Mouse (Mus musculus) neural tube, embryonic 10.5 days (tissue): ENCODE measurements around the gene Acp6.

Experiments used
- DNase-seq: peaks from one replicate; pipeline ENCODE4 v3.0.0-alpha.2; 2017; ENCODE audit warnings: low spot score; ENCODE audit errors: extremely low spot score

The Acp6 gene

DNA sequence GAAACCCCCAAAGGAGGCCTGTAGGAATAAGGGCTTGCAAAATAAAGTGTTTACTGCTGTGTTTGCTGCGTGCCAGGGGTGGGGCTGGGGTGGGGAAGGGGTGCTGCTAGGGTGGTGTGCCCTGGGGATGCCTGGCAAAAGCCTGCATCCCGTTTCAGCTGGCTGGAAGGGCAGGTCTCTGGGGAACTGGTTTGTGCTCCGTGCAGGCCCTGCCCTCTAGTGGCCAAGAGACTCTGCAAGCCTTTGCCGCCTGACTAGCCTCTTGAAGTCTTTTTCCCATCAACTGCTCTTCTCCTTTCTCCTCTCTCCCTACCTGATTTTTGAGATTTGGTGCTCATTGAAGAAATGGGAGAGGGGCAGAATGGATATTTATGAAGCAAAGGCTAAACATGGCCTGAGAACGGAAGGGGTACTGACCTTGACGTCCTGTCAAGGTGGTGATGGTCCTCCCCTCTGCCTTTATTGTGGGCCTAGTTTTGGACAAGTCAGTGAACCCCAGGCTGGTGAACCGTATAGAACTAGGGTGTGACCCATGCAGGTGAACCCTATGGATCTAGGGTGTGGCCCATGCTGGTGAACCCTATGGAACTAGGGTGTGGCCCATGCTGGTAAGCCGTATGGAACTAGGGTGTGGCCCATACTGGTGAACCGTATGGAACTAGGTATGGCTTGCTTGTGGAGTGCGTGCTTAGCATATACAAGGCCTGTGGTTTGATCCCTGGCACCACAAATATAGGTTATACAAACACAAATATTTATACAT, 26.7 kb downstream of the Acp6 start:
- DNase-seq = peak; percentile 68

DNA sequence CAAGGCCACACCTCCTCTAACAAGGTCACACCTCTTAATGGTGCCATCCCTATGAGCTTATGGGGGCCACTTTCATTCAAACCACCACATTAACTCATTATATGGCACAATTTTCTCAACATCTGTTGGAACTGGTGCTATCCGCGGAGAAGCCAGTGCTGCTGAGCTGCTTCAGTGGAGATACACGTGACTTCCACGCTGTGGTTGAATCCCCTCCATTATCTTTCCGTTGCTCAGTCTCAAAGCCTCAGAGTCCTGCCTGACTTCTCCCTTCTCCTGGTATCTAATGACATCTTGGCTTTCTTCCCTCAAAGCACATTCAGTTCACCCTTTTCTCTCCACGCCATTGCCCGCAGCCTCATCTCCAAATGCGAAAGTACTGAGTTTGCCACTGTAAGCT, 38.0 kb downstream of the Acp6 start:
- DNase-seq = no peak

DNA sequence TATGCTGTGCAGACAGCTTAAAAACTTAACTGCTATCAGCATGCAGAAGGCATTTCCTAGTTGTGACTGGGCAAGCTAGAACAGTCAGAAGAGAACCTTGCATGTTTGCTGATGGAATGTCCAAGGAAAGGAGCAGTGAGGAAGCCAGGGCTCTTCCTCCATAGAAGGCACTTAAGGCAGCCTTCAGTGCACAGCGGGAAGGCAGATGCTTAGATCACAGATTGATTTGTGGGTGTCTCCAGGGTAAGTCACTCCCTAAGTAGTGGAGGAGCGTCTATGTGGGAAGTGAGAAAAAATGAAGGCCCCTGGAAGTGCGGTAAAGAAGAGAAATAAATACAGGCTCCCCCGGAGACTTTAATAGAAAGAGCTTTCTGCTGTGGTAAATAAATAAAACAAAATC, 40.7 kb downstream of the Acp6 start:
- no peak for DNase-seq

DNA sequence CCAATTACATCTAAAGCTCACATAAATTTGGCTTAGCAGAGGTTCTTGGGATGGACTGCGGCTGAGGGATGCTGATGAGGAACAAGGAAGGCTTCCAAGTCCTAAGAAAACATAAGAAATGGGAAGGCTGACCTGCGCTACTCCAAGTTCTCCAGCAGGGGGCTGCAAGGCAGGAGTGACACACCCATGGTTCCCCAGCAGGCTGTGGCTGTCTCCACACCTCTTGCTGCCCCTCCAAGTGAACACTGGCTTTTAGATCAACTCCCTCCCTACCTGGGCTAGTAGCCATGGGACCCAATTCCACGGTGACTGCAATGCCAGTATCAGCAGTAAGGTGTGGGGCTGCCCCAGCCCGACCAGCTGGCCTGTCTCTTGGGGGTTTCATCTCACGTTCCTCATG, 43.4 kb downstream of the Acp6 start:
- DNase-seq = peak; percentile 72

DNA sequence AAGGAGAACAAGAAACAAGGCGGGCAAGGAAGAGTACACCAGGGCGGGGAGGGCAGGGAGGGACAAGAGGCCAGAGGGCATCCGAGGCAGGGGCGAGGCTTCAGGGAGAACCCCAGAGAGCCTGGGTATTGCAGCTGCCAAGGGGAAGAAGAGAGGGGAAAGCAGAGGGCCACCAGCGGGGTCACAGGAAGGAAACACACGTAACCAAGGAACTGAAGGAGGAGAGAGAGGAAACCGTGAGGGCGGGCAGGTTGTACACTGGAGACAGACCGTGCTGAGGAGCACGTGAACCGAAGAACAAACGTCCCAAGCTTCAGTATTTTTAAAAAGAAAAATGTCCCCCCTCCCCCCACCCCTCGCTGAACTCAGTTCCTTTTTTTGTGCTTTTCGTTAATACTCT, 45.3 kb downstream of the Acp6 start:
- no peak for DNase-seq

DNA sequence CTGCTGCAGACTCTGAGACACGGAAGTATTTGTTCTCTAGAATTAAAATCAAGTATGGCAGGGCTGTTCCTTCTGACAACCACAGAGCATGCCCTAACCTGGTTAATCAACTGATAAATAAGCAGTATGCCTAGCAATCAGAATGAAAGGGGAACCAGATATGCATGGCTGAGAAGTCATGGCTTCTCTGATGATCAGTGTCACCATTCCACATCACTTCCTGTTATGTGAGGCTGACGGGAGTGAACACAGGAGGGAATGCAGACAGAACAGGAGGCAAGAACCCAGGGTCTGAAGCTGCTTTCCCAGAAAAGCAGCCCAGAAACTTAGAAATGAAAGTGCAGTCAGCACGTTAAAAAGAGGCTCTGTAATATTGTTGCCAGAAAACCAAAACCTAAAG, 47.9 kb downstream of the Acp6 start:
- no peak for DNase-seq

DNA sequence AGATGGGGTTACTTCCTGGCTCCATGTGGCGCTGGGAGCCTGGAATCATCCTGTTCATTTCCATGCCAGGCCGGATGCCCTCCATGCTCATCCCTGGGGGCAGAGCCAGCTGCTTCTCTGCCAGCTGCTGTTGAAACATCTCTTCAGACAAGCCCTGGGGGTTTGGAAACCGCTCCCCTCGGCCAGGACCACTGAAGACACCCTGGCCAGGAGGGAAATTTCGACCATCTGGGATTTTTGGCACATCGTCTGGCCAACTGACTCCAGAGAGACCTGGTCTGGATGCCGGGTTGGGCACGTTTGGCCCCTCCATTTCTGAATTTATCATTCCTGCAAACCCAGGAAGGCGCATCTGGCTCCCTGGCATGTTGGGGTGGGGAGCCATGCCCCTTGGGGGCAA, 50.8 kb downstream of the Acp6 start:
- no peak for DNase-seq

DNA sequence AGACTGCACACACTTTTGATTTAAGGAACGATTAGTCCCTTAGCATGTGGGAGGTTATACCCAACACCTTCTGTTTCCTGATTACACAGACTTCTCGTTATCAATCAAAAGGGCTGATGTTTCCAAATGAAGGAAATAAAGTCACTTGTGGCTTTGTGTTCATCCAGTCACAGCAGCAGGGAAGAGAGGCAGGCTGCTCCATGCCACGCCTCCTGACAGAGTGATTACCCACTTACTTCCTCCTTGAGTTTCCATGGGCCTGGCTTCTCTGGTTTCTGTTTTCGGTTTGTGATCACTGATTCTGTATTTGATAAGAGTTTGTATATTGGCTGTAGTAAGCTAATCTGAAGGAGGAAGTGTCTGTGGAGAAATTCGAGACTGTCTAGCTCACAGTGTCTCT, 52.6 kb downstream of the Acp6 start:
- no peak for DNase-seq

DNA sequence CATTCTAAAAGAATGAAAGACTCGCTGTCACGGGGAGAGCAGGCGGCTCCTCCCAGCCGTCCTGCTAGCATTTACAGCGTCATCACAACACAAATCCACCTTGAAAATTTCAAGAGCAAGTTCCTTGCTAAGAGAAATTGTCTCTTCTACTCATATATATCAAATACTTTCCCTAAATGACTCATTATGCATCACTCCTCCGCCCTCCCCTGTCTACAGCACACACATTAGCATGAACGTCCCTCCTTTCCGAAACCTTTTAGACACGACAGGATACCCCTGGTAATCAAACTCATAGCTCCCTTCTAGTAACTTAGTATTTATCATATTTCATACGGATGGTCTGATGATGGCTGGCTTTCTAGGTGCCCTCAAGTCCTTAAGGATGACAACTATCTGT, 55.3 kb downstream of the Acp6 start:
- no peak for DNase-seq

DNA sequence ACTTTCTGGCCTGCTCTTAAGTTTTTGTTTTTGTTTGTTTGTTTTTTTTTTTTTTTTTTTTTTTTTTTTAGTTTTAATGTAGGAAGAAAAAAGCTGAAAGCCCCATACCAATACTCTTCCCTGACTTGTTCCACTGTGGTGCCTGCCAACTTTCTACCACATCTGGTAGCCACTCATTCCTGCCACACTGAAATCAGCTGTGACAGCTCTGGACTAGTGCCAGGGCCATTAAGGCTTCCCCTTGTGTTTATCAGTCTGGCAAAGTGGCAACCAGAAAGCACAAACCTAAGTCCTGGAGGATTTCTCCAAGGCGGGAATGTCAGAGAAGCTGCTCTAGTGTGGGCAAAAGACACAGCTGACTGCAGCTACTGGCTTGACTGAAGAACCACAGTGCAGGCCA, 55.9 kb downstream of the Acp6 start:
- DNase-seq = no peak

DNA sequence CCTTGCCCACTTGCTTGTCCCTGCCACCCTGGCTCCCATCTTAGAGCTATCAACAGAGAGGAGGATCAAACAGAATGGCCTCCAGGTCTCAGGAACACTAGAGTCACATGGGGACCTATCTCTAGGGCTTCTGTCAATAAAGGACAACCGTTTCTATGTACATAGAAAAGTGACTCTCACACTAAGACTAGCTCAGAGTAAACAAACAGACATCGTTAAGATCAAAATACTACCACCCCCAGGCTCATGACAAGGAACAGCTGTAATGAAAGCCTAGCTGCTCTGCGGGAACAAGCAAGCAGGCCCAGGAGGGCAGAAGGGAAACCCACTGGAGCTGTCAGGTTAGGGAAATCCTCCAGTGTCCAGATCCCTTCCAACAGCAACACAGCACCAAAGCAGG, 56.9 kb downstream of the Acp6 start:
- DNase-seq = no peak

DNA sequence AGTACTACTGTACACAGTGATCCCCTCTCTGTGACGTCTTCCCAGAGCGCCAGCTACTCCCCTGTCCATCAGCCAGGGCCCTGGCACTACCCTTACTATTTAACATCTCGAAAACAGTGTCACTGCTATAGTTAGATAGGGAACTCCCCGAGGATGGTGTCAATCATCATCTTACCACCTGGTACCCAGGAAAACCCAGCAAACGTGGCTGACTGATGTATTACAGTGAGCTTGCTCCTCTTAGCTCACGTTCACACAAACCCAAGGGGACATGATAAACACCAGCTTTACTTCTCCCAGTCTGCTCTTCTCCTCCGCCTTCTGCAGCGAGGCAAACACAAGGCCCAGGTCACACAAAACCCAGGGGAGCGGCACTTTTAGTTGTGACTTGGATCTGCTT, 64.7 kb downstream of the Acp6 start:
- DNase-seq = no peak

DNA sequence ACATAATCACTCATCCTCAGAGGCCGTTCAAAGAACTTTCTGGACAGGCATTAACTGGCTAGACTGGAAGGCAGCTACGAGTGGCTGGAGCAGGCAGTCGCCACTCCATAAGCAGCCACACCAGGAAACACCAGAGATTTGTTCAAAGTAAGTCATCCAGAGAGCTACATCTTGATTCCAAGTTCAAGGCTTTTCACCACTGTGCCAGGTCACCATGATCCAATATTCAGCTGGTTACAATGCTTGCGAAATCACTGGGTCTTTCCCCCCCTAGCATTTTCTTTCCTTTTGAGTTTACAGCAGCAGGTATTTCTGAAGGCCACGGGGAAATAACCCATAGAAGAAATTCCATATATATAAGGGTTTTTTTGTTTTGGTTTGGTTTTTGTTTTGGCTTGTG, 66.7 kb downstream of the Acp6 start:
- no peak for DNase-seq

DNA sequence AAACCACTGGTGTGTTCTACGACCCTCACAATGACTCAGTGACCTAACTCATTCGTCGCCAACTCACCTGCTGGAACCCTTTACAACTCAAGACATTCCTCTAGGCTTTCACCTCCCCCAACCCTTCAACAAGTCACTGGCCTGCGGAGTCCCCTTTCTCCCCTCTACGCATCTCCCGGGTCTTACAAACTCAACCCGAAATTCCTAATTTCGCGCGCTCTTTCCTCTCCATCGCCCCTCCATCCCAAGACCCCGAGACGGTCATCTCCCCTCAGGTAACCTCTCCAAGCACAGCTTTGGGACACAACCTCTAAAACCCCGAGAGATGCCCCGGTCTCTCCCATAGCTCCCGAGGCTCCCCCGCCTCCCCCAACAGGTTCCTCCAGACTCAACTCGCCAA, 68.1 kb downstream of the Acp6 start:
- peak; percentile 71 for DNase-seq
